Mouse (Mus musculus) intestine, embryonic 16.5 days (tissue): ENCODE data around the gene Tcp11l1. TPM values are rescaled to one million over a fixed set of nuclear protein-coding genes. Genes with fewer than 3 reads are reported as not detected.

Experiments used
- ATAC-seq: fragments of 200-750 bp; cut with Nextera tagmentation; 2 replicates; pipeline ENCODE4 v1.8.0; 2017; ENCODE audit warnings: moderate TSS enrichment, moderate library complexity
- H3K27ac ChIP-seq: fragments of 300-500 bp; sonication (generic); 2 replicates; pipeline ENCODE4 v1.5.1; 2014; ENCODE audit warnings: mild to moderate bottlenecking, low read length
- H3K27me3 ChIP-seq: fragments of 300-500 bp; sonication (generic); replicated peaks from 2 replicates; pipeline ENCODE4 v1.6.1; 2014; ENCODE audit warnings: low read length, control low read depth, mixed read lengths; ENCODE audit not compliant: control insufficient read depth, insufficient read depth
- H3K36me3 ChIP-seq: fragments of 300-500 bp; sonication (generic); 2 replicates; pipeline ENCODE4 v1.6.1; 2014; ENCODE audit warnings: low read length, control low read depth; ENCODE audit not compliant: control insufficient read depth, insufficient read depth
- H3K4me1 ChIP-seq: fragments of 300-500 bp; sonication (generic); 2 replicates; pipeline ENCODE4 v1.6.1; 2014; ENCODE audit warnings: low read length, control low read depth, mixed read lengths; ENCODE audit not compliant: control insufficient read depth, insufficient read depth
- H3K4me2 ChIP-seq: fragments of 300-500 bp; sonication (generic); 2 replicates; pipeline ENCODE4 v1.6.1; 2014; ENCODE audit warnings: low read depth, low read length, control low read depth
- H3K4me3 ChIP-seq: fragments of 300-500 bp; sonication (generic); 2 replicates; pipeline ENCODE4 v1.5.1; 2014; ENCODE audit warnings: mild to moderate bottlenecking, low read length
- H3K9ac ChIP-seq: fragments of 300-500 bp; sonication (generic); 2 replicates; pipeline ENCODE4 v1.6.1; 2014; ENCODE audit warnings: low read depth, low read length
- H3K9me3 ChIP-seq: fragments of 300-500 bp; sonication (generic); 2 replicates; pipeline ENCODE4 v1.6.1; 2016; ENCODE audit warnings: low read length, control low read depth; ENCODE audit not compliant: control insufficient read depth
- WGBS: fragments of 180-500 bp; shearing (Covaris S2); extraction: QIAGEN DNeasy Blood & Tissue Kit; methylation state at CpG from one replicate; pipeline ENCODE4 v1.1.7; 2014; 5-methylcytosine and 5-hydroxymethylcytosine counted together
- polyA plus RNA-seq: library from polyadenylated mRNA; unstranded; fragments of >200 nt; fragmentation: Nextera tagmentation; extraction: Ambion mirVana; gene quantifications from 2 replicates; pipeline ENCODE4 v1.2.1, GENCODE M21; 2015

Gene Tcp11l1
- polyA plus RNA-seq, 1 experiment from 2014 or later: 24.5 TPM

DNA sequence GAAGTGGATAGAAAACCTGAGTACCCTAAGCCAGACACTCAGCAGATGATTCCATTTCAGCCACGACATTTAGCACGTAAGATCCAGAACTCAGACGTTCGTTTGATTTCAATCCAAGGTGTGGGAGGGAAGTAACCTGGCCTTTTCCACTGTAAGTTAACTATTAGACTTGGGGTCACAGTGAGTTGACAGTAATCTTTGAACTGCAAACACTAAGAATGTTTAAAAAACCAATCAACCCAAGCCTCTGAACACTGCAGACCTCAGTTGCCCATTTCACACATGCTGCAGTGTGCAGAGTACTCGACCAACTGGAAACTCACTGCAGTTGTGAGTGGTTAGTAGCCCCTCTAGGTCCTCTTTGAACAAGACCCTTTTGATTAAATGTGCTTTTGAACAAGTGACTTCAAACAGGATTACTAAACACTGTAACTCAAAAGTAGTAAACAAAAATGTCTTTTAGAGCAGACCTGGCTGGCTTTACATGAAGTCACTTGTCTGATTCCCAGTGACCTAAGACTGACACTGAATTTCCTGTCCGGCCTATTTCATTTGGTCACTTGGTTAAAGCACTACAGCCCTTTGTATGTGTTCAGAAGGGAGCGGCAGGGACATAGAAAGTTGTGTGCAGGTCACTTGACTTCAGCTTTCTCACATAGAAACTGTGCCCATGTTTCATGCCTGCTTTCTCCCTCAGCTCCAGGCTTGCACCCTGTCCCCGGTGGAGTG lies 48.4 kb downstream of the Tcp11l1 start:
- WGBS: 70% methylated on average over 8 of the region's 8 CpGs
- no peak overlapping the region for H3K4me3 ChIP-seq
- H3K9ac ChIP-seq: no peak overlapping the region
- H3K27ac ChIP-seq: no peak overlapping the region
- H3K4me1 ChIP-seq: no peaks in the 10 kb centered on the region
- no peaks in the 10 kb centered on the region for H3K9me3 ChIP-seq
- no peaks in the 10 kb centered on the region for H3K27me3 ChIP-seq
- H3K36me3 ChIP-seq: peaks cover 11% of the 10 kb centered on the region; the same call in 1 of the 2 replicates
- ATAC-seq: no peak
- no peak overlapping the region for H3K4me2 ChIP-seq

- Histone ChIP-seq H3K36me3 (peaks cover 11% of the 10 kb centered on the region), H3K9ac (no peak overlapping the region), H3K27ac (no peak overlapping the region), H3K9me3 (no peaks in the 10 kb centered on the region), H3K4me3 (no peak overlapping the region), H3K4me2 (no peak overlapping the region), H3K4me1 (no peaks in the 10 kb centered on the region), H3K27me3 (no peaks in the 10 kb centered on the region)
- WGBS: 92% methylated on average over 1 of the region's 1 CpGs
- ATAC-seq: no peak
Measured at GRCm38 (mm10) chr2:104658659-104659058, 53.3 kb downstream of the Tcp11l1 start.

GRCm38 (mm10) chr2:104615985-104616711 lies 95.8 kb downstream of the Tcp11l1 start:
- Histone ChIP-seq H3K9me3 (no peaks in the 10 kb centered on the region), H3K4me3 (no peak overlapping the region), H3K36me3 (no peaks in the 10 kb centered on the region; the same call in 1 of the 2 replicates), H3K27ac (no peak overlapping the region), H3K9ac (no peak overlapping the region), H3K27me3 (no peaks in the 10 kb centered on the region), H3K4me2 (no peak overlapping the region), H3K4me1 (no peaks in the 10 kb centered on the region)
- ATAC-seq: no peak
- 69% methylated on average over 4 of the region's 4 CpGs for WGBS

DNA sequence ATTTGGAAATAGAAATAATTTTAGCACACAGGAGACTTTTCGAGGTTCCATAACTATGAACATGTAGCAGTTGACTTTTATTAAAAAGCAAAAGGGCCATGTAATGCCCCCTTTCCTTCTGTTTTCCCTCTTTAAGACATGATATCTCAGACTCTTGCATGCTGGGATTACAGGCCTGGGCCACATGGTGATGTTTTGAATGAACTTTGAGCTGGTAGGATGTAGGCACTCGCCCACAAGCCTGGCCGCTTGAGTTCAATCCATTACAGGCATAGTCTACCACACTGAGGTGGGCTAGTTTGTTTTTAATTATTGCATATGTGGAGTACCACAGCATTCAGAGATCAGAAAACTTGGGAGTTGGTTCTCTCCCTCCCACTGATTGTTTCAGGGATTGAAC lies 97.2 kb downstream of the Tcp11l1 start:
- Histone ChIP-seq H3K9ac (no peak overlapping the region), H3K36me3 (no peaks in the 10 kb centered on the region; the same call in 1 of the 2 replicates), H3K4me3 (no peak overlapping the region), H3K4me2 (no peak overlapping the region), H3K4me1 (no peaks in the 10 kb centered on the region), H3K27ac (no peak overlapping the region), H3K9me3 (no peaks in the 10 kb centered on the region), H3K27me3 (no peaks in the 10 kb centered on the region)
- no peak for ATAC-seq
- WGBS: 91% methylated on average over 3 of the region's 3 CpGs

Other genes starting within 250 kb of the Tcp11l1 start
- 7.6 and 9.7 TPM in 2 replicates for gene Hipk3, start 217.7 kb downstream of the Tcp11l1 start, polyA plus RNA-seq
- gene Cstf3, start 121.6 kb downstream of the Tcp11l1 start, polyA plus RNA-seq: 43.4 and 49.1 TPM in 2 replicates
- gene Pin1rt1, start 4.2 kb upstream of the Tcp11l1 start, polyA plus RNA-seq: not detected in 2 replicates
- 44.7 and 46.7 TPM in 2 replicates for gene Depdc7, start 30.7 kb upstream of the Tcp11l1 start, polyA plus RNA-seq
- 4.5 and 4.9 TPM in 2 replicates for gene Qser1, start 104.6 kb upstream of the Tcp11l1 start, polyA plus RNA-seq
- 1.8 and 2.2 TPM in 2 replicates for gene Prrg4, start 137.7 kb upstream of the Tcp11l1 start, polyA plus RNA-seq
- 4.4 and 6.0 TPM in 2 replicates for gene Ccdc73, start 155.6 kb upstream of the Tcp11l1 start, polyA plus RNA-seq